Mouse (Mus musculus): ENCODE results near the gene St3gal2. TPM values are rescaled to one million over a fixed set of nuclear protein-coding genes. Genes with fewer than 3 reads are reported as not detected.
"Not testable (repeated sequence)": the region's sequence is repeated elsewhere in the genome, so short reads cannot be mapped to it uniquely, and the experiment has no call there.

St3gal2 gene
- polyA plus RNA-seq, 2 experiments from 2014 or later, result 8.7 to 10.1 TPM

DNA sequence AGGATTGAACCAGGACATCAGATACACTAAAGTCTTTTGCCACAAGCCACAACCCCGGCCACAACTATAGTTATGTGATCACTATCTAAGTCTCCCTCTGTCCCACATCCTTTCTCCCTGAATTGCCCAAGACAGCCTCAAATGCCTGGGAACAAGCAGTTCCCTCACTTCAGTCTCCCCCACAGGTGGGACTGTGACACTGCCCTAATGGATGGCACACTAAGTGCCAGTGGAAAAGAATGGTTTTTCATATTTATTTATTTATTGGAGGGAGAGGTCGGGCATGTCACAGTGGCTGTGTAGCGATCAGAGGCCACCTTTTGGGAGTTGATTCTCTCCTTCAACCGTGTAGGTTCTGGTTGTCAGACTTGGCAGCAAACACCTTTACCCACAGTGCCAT lies 26.0 kb downstream of the St3gal2 start:
- ATAC-seq, result no peak

DNA sequence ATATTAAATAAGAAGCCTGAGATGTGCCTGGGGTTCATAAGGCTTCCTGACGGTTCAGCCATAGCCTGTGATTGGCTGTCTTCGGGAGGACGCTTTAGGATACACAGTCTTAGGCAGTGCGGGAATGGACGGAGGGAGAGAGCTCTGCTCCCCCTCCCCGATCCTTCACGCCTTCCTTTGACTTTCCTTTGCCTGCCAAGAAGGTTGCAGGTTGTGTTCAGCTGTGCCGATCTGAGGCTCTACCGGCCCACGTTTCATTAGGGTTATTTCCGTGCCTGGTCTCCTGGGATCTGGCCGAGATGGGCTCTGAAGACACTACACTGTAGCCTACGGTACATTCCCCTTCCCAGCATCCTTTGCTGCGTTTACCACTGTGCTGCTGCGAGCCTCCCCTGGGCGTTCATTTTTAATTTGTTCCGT lies 30.4 kb downstream of the St3gal2 start:
- peak; percentile 70 for ATAC-seq

DNA sequence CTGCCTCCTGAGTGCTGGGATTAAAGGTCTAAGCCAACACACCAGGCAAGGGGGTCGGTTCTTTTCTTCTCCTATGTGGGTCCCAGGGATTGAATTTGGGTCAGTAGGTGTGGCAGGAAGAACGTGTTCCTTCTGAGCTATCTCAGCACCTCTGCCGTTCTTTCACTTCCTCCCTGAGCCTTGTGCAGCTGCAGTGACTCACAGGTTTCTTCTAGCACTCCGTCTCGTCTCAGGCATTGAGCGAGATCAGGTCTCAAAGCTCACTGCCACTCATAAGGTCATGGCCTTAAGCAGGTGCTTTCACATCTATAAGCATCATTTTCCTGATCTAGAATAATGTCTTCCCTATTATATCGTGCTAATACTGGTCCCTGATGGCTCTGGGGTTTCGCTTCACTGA lies 35.1 kb downstream of the St3gal2 start:
- ATAC-seq, result peak; percentile 78

DNA sequence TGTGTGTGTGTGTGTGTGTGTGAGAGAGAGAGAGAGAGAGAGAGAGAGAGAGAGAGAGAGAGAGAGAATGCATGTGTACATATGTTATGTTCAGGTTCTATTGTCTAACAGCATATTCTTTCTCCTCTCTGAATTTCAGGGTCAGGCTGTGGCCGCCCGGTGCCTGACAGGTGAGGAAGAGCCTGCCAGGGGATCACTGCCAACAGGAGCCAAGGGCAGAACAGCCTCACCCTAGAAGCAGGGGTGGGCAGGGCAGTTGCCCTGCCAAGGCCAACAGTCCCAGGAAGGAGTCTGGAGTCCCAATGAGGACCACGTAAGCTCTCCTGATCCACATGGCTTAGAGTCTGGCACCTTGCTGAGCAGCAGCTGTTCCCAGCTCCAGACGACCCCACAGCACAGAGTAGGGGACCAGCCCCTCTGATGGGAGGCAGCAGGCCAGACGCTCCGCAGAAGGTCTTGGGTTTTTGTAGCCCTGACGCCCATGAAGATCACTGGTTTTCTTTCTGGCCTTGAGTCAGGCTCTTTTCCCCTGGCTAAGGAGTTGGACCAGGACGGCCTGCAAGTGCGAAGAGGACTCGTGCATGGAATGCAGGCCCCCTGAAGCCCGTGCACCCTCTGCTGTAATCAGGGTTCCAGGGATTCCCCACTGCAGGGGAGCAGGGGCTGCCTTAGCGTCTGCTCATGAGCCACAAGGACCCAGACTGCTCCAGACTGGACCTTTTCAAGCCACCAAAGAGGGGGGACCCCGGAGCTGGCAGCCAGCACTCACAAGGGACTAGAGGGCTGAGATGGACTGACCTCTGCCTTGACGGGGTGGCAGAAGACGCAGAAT lies 37.1 kb downstream of the St3gal2 start:
- ATAC-seq, result no peak

DNA sequence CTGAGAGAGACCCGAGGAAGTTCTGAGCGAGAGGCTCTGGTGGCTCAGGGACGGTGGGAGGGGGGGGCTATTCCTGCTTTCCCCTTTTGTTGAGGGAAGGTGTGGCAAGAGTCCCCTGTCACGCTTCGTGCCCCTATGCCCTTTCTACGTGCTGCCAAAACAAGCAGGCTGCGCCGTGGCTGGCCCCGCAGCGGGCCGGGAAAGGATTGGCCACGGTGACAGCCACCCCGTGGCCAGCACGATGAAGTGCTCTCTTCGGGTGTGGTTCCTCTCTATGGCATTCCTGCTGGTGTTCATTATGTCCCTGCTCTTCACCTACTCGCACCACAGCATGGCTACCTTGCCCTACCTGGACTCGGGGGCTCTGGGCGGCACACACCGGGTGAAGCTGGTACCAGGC lies 37.7 kb downstream of the St3gal2 start:
- no peak for ATAC-seq

DNA sequence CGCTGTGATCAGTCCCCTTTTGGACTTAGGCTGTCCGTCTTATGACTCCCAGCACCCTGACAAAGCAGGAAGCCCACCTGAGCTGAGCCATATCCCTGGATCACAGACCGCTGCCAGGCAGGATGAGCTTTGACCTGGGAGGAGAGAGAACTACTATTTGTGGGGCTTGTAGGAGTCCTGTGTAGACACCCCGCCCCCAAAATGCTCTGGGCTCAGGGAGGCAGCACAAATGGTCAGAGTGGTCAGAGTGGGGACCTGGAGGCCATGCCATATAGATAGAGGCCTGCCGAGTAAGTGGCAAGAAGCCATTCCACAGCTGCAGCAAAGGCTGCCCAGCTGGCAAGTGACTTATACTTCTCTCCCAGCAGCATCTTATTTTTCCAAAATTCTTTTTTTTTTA lies 38.4 kb downstream of the St3gal2 start:
- ATAC-seq, result no peak

DNA sequence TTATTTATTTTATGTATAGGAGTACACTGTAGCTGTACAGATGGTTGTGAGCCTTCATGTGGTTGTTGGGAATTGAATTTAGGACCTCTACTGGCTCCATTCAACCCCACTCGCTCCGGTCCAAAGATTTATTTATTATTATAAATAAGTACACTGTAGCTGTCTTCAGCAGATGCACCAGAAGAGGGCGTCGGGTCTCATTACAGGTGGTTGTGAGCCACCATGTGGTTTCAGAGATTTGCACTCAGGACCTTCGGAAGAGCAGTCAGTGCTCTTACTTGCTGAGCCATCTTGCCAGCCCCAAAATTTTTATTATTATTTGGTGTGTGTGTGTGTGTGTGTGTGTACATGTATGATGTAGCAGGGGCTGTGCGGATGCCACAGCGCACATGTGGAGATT lies 38.8 kb downstream of the St3gal2 start:
- ATAC-seq, result not testable (repeated sequence)

DNA sequence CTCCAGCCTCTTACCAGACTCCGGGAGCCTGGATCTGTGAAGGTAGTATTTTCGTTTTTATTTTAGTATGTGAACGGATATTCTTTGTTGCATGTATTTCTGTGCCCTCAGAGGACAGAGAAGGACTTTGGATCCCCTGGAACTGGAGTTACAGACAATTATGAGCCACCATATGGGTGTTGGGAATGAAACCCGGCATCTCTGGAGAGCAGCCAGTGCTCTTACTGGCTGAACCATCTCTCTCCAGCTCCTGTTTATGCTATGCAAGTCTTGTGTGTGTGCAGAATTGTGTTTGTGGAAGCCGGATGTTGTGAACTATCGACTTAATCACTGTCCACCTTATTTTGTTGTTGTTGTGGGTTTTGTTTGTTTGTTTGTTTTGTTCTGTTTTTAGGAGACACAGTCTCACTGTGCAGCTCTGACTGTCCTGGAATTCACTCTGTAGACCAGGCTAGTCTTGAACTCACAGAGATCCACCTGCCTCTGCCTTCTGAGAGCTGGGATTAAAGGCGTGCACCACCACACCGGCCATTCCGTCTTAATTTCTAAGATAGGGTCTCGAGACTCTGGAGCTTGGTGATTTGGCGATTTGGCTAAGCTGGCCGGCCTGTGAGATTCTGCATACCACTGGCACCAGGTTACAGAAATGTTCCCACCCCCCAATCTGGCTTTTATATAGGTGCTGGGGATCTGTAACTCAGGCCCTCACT lies 39.5 kb downstream of the St3gal2 start:
- no peak for ATAC-seq

DNA sequence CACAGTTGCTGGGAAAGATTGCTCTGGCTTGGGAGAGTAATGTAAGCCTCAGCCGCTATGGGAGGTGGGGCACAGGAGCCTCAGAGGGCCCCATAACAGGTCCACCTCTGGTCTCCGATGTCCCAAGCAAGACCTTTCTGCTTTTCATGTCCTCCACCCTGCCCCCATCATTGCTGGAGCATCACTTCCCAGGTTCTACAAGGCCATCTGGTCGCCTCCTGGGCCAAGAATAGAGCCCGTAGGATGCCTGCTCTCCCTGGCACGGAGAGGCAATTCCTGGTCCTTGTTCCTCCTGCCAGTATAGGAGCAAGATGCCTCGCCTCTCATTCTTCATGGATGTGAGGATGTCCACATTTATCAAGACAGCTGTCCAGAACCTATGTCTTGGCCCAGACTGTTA lies 40.2 kb downstream of the St3gal2 start:
- ATAC-seq, result no peak

DNA sequence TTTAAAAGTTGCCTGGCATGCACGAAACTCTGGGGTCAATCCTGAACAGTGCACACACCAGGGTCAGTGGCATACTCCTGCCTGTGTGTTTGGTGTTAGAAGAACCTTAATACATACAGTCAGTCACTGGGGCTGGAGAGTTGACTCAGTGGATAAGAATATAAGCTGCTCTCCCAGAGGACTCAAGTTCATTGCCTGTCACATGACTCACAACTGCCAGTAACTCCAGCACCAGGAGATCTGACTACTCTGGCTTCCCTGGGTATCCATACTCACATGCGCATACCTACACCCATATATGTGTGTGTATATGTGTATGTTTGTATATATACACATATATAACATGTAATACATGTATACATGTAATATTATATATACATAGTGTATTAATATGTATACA lies 43.3 kb downstream of the St3gal2 start:
- ATAC-seq, result no peak

DNA sequence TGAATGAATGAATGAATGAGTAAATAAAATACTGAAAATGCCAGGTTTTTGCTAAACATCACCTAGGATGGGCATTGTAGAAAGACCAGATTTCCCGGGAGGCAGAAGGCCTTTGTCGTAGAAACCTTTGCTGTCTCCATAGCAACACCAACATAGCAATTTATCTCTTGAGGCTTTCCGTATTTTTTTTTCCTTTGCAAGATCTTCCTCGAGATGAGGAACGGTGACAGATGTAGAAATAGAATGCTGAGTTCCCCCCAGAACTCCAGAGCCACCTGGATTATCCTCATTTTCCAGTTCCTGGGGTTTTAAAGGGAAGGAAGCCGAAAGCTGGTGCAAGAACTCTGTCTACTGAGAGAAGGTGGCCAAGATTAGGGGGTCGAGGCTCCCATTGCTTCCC lies 44.9 kb downstream of the St3gal2 start:
- ATAC-seq, result no peak

DNA sequence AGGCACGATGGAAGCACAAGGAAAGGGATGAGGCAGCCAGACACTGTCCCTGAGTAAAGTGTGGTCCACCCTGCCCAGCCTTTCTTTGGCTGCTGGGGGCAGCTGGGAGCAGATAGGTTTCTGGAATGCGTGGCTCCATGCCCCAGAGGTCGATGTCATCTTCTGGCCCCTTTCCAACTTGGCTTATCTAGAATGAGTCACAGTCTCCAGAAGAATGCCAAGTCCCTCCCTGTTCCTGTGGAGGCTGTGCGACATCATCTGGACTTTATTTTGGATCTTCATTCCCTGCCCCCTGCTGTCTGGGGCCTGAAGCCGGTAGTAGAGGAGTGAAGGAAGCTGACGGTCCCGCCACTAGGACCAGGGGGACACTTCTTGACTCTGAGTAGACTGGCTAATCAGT lies 45.9 kb downstream of the St3gal2 start:
- ATAC-seq, result no peak

DNA sequence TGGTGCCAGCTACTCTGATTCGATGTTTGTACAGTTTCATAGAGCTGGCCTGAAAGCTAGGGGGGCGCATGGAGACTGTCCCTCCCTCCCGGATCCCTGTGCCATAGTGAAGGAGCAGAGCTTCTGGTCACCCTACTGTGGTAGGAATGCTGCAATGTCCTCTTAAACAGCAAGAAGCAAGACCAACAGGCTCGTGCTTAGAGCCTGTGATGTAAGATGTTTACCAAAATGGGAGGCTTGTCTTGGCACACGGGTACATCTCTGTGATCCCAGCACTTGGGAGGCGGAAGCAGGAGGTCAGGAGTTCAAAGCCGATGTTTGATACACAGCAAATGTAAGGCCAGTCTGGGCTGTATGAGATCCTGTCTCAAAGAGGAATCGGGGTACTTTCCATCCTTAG lies 46.9 kb downstream of the St3gal2 start:
- ATAC-seq, result no peak

DNA sequence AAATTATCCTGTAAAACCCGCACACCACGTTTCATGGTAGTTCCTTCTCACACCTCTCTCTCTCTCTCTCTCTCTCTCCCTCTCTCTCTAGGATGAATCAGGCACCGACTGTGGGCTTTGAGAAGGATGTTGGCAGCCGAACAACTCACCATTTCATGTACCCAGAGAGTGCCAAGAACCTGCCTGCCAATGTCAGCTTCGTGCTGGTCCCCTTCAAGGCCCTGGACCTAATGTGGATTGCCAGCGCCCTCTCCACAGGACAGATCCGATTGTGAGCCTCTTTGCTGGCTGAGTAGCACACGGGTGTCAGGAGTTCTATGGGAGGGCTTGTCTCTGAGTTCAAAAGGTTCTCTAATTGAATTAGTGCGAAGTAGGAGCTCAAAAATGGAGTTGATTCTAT lies 47.6 kb downstream of the St3gal2 start:
- ATAC-seq, result no peak

DNA sequence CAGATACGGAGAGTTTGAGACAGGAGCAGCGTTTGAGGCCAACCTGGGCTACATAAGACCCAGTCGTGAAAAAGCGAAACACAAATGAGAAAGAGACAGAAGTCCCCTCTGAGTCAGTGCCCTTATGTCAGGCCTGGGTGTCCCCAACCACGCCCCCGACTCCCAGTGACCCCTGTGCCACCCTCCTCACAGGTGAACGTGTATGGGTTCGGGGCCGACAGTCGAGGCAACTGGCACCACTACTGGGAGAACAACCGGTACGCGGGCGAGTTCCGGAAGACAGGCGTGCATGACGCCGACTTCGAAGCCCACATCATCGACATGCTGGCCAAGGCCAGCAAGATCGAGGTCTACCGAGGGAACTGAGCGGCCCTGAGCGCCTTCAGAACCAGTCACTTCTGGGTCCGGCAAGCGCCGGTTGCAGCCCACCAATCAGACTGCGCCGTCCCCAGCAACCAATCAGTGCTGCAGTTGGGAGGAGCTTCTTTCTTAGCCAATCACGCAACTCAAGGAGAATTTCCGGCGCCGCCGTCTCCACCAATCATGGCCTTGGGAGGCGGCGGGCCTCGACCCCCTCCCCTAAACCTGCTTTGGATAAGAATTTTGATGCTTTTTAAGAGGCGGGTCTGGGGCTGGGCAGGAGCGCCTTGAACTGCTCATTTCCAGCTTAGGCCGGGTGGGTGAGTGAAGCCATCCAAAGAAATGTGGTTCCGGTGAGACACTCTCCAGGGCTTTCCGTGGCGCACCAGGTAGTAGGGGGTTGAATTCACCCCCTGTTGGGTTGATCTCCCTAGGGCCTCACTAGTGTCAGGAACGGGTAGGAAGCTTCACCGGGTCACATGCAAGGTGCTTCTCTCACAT lies 50.4 kb downstream of the St3gal2 start:
- peak; percentile 98 for ATAC-seq

DNA sequence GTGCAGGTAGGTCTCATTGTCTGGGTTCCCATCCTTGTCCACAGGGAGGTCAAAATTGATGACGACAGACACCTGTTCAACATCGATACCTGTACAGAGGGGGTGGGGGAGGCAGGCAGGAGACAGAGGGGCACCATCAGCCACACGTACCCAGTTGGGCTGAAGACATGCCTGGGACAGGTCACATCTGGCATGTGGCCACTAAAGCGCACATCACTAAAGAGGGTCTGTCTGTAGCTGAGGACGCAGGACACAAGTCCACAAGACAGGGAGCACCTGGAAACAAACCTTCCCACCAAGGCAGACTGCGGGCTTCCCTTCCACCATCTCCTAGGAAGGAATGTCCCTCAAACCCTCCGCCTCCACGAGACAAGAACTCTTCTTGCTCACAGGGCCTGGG lies 56.8 kb downstream of the St3gal2 start:
- ATAC-seq, result not testable (repeated sequence)

DNA sequence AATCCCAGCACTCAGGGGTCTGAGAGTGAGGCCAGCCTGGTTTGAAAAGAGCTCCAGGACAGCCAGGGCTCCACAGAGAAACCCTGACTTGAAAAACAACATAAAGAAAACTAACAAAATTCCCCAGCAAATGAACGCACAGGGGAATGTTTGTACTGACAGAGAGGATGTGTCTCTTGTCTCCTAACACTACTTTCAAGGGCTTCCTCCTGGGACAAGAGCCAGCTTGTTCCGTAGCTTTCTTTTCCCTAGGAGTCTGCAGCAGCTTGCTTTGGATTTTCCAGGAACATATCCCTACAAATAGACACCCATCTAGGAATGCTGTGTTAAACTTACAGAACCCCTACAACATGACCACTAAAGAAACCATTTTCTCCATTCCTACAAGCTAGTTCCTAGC lies 58.3 kb downstream of the St3gal2 start:
- not testable (repeated sequence) for ATAC-seq

DNA sequence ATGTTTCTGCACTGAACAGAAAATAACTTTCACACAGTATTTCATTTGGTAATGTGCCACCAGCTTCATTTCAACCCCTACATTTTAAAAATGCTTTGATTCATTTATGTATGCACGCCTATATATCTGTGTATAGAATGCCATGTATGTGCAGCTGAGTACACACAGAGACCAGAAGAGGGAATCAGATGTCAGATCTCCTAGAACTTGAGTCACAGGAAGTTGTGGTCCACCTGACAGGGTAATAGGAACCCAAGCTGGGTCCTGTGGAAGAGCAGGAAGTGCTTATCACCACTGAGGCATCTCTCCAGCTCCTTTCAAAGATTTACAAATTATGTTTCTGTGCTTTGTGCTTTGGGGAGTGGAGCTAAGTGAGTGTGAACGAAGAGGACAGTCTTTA lies 61.6 kb downstream of the St3gal2 start:
- peak; percentile 40 for ATAC-seq

DNA sequence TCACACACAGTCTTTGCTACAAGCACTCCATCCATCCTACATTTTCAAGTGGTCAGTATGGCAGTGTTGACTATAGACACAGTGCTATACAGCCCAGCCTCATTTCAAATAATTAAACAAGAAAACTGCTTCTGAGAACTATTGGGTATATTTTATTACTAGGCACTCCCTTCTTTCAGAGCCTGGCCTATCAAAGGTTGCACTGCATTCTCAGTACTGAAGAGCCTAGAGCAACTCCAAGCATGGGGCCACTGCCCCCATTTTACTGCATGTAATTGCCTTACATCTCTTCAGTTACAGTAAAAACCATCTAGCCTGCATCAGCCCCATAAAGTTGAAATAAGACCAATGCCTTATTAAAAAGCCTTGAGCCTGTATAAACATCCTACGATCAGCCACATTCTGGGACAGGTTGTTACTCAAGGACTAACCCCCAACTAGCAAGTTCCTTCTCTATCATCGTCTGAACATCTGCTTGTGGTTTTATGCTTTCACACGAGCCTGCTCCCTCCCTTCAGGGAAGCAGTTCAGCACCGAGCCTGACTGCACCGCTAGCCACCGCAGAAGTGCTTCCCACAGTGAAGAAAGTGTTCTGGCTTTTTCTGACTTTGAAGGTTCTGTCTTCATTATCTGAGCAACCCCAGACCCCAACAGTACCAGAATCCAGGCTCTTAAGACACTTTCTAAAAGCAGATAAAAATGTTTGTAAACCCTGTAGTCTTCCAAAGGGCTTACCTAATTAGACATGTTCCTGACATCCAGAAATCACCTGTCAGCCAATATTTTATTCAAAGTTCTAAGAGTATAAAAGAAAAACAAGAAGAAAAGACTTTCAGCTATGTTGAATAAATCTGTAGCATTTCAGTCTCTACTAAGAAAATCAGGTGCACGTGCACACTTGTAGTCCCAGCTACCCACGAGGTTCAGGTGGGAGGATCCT lies 68.4 kb downstream of the St3gal2 start:
- ATAC-seq, result no peak

DNA sequence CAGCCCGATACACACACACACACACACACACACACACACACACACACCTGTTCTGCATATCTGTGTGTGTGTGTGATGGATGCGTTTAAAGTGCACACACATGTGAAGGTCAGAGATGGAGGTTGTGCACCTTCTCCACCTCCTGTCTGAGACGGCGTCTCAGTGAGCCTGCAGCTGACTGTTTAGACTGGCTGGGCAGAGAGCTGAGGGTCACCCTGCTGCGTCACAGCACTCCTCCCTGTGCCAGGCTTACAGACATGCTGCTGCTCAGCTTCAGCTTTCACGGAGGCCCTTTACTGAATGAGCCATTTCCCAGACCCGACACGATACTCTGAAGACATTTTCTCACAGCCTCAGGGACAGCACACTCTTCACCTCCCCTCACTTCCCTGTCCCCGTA lies 70.3 kb downstream of the St3gal2 start:
- no peak for ATAC-seq

DNA sequence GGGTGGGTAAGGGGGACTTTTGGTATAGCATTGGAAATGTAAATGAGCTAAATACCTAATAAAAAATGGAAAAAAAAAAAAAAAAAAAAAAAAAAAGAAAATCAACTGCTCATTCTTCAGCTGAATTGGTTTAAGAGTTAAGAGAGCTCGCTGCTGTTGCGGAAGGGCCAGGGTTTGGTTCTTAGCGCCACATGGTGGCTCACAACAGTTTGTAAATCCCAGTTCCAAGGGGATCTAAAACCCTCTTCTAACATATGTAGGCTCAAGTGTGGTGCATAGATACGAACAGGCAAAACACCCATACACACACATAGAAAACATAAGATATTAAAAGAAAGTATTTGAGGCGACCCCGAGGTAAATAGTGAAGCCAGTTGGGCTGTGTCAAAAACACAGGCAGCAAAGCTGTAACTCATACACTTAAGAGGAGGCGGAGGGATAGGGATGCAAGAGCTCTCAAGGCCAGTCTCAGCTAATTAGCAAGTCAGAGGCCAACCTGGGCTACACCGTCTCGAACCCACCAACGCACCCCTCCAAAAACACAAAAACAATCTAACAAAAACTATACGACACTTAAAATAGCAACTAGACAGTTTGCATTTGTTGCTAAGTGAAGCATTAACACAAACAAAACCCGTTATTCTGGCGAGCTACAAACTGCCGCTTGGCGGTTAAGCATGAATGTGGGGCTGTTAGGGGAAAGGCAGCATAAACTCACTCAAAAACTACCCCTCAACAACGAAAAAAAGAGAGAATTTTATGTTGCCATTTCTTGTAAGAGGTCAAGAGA lies 77.1 kb downstream of the St3gal2 start:
- peak; percentile 8 for ATAC-seq
